Mouse (Mus musculus) gastrocnemius, adult 8-10 months (tissue): ENCODE results near the gene Cript. TPM values are rescaled to one million over a fixed set of nuclear protein-coding genes. Genes with fewer than 3 reads are reported as not detected.
A peak's percentile ranks its signal among the peaks of the same experiment; 100 is the strongest.
"Not testable (repeated sequence)": the region's sequence is repeated elsewhere in the genome, so short reads cannot be mapped to it uniquely, and the experiment has no call there.

Experiments
- DNase-seq, 2 experiments: peaks; one replicate each; pipeline ENCODE4 v3.0.0; 2022; ENCODE audit warnings: low spot score in 2 of 2
- total RNA-seq, 4 experiments: library from RNA; stranded (reverse); gene quantifications; 2 replicates each; pipeline ENCODE4 v1.2.4; 2022

Cript gene
- total RNA-seq, 4 experiments from 2014 or later: 47.8 to 60.7 (median 55.5) TPM

- no peak for DNase-seq
Measured at GRCm38 (mm10) chr17:87049696-87050095, 24.3 kb downstream of the Cript start.

DNA sequence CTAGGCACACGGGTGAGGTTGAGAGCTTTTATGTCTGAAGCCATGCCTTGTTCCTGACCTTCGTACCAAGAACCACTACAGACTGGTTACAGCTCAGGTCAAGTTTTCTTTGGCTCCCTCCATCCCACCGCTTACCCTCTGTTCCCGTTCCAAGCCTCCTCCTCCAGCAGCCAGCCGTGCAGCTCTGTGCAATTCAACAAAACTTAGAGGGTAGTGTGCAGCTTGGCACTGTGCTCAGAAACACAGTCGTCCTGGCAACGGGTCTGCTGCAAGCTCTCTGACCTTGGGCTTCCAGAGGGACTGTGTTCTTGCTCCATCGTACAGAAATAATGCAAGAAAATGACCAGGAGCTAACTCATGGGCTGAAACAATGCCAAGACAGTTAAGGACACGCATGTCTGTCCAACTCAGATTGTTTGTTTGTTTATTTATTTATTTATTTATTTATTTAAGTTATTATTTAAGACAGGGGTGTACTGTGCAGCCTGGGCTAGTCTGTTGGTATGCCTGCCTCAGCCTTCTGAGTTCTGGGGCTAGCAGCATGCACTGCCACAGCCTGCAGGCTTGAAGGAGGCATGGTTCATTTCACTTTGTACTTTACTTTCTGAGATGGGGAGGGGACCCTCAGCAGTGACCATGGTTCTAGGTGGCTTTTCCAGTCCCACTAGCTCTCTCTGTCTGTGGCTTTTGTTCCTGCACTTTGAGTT is 25.3 kb downstream of the Cript start:
- DNase-seq: no peak

- DNase-seq: no peak
Measured at GRCm38 (mm10) chr17:87051652-87052051, 26.3 kb downstream of the Cript start.

- no peak for DNase-seq
Measured at GRCm38 (mm10) chr17:87052432-87052831, 27.1 kb downstream of the Cript start.

GRCm38 (mm10) chr17:87053921-87054320 is 28.6 kb downstream of the Cript start:
- no peak for DNase-seq

DNA sequence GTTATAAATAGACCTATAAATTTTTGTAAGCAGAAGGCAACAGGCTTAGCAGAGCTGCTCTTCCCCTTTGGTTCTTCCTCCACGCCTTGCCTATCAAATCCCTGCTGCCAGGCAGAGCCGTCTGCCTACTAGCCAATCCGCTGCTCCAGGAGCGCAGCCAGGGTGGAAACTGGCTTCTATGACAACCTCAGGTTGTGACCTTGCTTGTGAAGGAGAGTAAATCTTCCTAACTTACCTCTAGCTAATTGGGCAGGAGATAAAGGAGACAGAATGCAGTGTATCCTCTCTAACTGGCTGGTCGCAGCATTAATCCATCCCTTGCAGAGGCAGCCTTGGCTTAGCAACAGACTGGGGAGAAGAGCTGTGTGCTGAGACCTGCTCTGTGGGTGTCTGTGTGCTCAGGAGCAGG is 29.7 kb downstream of the Cript start:
- peak in 1 of 2 experiments; percentile 32 for DNase-seq

GRCm38 (mm10) chr17:87055663-87056062 is 30.3 kb downstream of the Cript start:
- DNase-seq: no peak

- DNase-seq: no peak
Measured at GRCm38 (mm10) chr17:87056761-87057160, 31.4 kb downstream of the Cript start.

GRCm38 (mm10) chr17:87057486-87058266 is 32.3 kb downstream of the Cript start:
- DNase-seq: peak; percentile 67 to 76

GRCm38 (mm10) chr17:87062639-87063038 is 37.3 kb downstream of the Cript start:
- DNase-seq: no peak

DNA sequence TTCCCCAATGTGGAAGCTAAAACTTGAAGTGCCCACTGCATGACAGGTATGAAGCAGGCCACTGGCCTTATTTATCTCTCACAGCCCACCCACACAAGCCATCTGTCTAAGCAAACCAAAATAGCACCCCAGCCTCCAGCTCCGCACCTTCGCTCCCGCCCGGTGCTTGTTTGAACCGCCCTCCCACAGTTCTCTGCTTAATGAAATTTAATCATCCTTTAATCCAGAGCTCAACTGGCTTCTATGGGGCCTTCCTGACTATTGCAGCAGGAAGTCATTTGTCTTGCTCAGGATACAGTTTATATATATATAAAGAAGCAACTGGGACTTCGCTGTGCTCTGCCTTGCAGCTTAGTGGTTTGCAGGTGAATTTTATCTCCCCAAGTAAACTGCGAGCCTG is 38.1 kb downstream of the Cript start:
- no peak for DNase-seq

DNA sequence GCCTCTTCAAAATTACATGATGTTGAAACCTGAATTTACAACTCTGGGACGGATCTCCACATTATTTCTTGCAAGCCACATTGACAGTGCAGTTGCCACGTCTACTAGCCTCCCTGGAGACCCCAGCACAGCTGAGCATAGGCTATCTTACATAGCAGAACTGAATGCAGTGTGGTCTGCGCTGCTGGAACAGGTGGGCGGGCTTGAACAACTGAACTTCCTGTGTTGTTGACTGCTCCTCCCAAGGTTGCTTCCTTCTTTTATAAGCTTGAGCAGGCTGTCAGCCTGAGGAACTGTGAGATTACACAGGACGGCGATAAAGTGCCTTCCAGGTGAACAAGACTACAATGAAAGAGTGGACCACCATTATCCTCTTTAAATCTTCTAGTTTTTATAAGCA is 38.6 kb downstream of the Cript start:
- DNase-seq: no peak

- no peak for DNase-seq
Measured at GRCm38 (mm10) chr17:87068997-87069396, 43.6 kb downstream of the Cript start.

DNA sequence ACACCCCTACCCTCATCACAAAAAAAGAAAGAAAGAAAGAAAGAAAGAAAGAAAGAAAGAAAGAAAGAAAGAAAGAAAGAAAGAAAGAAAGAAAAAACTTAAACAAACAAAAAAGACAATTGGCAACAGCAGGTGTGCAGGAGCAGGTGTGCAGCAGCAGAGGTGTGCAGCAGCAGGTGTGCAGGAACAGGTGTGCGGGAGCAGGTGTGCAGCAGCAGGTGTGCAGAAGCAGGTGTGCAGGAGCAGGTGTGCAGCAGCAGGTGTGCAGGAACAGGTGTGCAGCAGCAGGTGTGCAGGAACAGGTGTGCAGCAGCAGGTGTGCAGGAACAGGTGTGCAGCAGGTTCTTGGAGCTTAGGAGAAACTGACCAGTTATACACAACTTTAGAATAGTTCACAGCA is 46.8 kb downstream of the Cript start:
- not testable (repeated sequence) for DNase-seq

DNA sequence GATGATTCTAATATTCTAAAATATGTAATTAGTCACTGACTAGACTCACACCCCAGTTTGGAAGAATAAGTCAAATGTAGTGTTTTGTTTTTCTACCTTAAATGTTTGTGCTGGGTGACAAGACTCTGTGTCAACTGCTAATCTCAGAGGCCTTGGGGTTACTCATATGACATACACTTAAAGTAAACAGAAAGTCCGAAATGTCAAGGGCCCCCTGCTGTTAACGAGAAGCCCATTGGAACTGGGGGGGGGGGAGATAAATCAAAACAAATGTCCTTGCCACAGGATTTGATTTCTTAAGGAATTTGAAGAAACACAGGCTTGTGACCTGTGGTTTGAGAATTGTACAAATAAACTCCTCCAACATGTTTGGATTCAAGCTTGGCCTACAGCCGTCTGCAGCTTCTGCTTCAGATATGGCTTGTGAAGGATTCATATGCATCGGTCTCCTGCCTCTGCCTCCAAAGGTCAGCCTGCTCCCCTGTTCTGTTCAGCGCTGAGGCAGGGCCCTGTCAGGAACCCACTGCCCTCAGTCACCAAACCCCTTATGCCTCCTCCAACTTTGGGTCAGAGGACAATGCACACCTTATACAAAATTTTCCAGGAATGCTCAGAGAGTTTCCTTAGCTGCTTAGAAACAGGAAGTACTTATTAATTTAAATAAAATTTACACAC is 47.6 kb downstream of the Cript start:
- DNase-seq: no peak

- no peak for DNase-seq
Measured at GRCm38 (mm10) chr17:87073470-87073869, 48.1 kb downstream of the Cript start.

DNA sequence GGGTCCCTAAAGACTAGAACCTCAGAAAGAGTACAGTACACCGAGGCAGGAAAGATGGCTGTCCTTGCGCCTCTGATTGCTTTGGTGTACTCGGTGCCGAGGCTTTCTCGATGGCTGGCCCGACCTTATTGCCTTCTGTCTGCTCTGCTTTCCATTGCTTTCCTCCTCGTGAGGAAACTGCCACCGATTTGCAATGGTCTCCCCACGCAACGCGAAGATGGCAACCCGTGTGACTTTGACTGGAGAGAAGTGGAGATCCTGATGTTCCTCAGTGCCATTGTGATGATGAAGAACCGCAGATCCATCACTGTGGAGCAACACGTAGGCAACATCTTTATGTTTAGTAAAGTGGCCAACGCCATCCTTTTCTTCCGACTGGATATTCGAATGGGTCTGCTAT is 52.9 kb downstream of the Cript start:
- not testable (repeated sequence) for DNase-seq

- DNase-seq: no peak
Measured at GRCm38 (mm10) chr17:87080724-87081123, 55.4 kb downstream of the Cript start.

GRCm38 (mm10) chr17:87082547-87082946 is 57.2 kb downstream of the Cript start:
- no peak for DNase-seq

- no peak for DNase-seq
Measured at GRCm38 (mm10) chr17:87083671-87084070, 58.3 kb downstream of the Cript start.
